Mouse (Mus musculus) B cell, adult 2 months (primary cell): ENCODE measurements around the gene Sec24a.
"Not testable (repeated sequence)": the region's sequence is repeated elsewhere in the genome, so short reads cannot be mapped to it uniquely, and the experiment has no call there.

Source experiments
- DNase-seq, 2 experiments: peaks; one replicate each; pipeline ENCODE4 v3.0.0; 2022

Gene Sec24a

GRCm38 (mm10) chr11:51759251-51759650, 4.2 kb downstream of the Sec24a start:
- no peak for DNase-seq

- DNase-seq, result not testable (repeated sequence)
Observed at GRCm38 (mm10) chr11:51758207-51758606, 5.2 kb downstream of the Sec24a start.

GRCm38 (mm10) chr11:51757625-51758024, 5.8 kb downstream of the Sec24a start:
- DNase-seq, result no peak

- no peak for DNase-seq
Observed at GRCm38 (mm10) chr11:51757023-51757422, 6.4 kb downstream of the Sec24a start.

GRCm38 (mm10) chr11:51756352-51756771, 7.1 kb downstream of the Sec24a start:
- DNase-seq, result peak; percentile 98

- peak in 1 of 2 experiments; percentile 65 for DNase-seq
Observed at GRCm38 (mm10) chr11:51755621-51756311, 7.7 kb downstream of the Sec24a start.

GRCm38 (mm10) chr11:51751623-51752225, 11.7 kb downstream of the Sec24a start:
- DNase-seq, result not testable (repeated sequence)

GRCm38 (mm10) chr11:51746096-51746495, 17.3 kb downstream of the Sec24a start:
- no peak for DNase-seq

- DNase-seq, result no peak
Observed at GRCm38 (mm10) chr11:51740701-51741100, 22.7 kb downstream of the Sec24a start.

- DNase-seq, result no peak
Observed at GRCm38 (mm10) chr11:51738651-51739403, 24.6 kb downstream of the Sec24a start.

- DNase-seq, result not testable (repeated sequence)
Observed at GRCm38 (mm10) chr11:51734218-51734617, 29.2 kb downstream of the Sec24a start.

- DNase-seq, result no peak
Observed at GRCm38 (mm10) chr11:51732883-51733282, 30.6 kb downstream of the Sec24a start.

GRCm38 (mm10) chr11:51721066-51721465, 42.4 kb downstream of the Sec24a start:
- no peak for DNase-seq

- no peak for DNase-seq
Observed at GRCm38 (mm10) chr11:51707080-51707479, 56.4 kb downstream of the Sec24a start.

GRCm38 (mm10) chr11:51706451-51706850, 57.0 kb downstream of the Sec24a start:
- no peak for DNase-seq

- DNase-seq, result peak; percentile 75 to 78
Observed at GRCm38 (mm10) chr11:51703379-51703998, 59.9 kb downstream of the Sec24a start.

GRCm38 (mm10) chr11:51702831-51703230, 60.6 kb downstream of the Sec24a start:
- DNase-seq, result no peak

GRCm38 (mm10) chr11:51694984-51695383, 68.5 kb downstream of the Sec24a start:
- DNase-seq, result no peak

- DNase-seq, result not testable (repeated sequence)
Observed at GRCm38 (mm10) chr11:51690597-51690996, 72.8 kb downstream of the Sec24a start.

- DNase-seq, result no peak
Observed at GRCm38 (mm10) chr11:51689343-51689742, 74.1 kb downstream of the Sec24a start.

- peak; percentile 98 for DNase-seq
Observed at GRCm38 (mm10) chr11:51688330-51689328, 74.8 kb downstream of the Sec24a start, which contains the start of gene 0610009B22Rik. Gene 0610009B22Rik, minus strand, starts transcription at chr11:51688874.

- no peak for DNase-seq
Observed at GRCm38 (mm10) chr11:51681976-51682374, 81.5 kb downstream of the Sec24a start.
